Mouse (Mus musculus): ENCODE data around the gene Slc25a25.

DNA sequence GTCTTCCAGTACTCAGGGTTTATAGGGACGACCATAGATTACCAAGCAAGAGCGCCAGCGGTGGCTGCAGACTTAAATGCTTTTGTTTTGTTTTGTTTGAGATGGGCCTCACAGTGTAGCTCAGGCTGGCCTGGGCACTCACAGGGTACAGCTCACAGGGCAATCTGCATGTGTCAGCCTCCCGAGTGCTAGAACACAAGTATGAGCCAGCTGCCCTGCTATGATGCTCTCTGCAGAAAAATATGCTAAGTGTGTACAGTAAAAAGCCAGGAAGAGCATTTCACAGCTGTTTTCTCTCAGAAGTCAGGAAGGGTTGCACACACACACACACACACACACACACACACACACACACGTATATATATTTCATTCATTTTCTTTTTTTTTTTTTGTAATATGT lies 49.2 kb upstream of the Slc25a25 start:
- no peak for TF ChIP-seq ZC3H11A (IDR thresholded peaks at IDR 0.05; ENCODE audit: borderline replicate concordance, low read depth, low read length)
- TF ChIP-seq CHD2 (IDR thresholded peaks at IDR 0.05; ENCODE audit: low read depth, low read length) = no peak
- no peak for TF ChIP-seq HCFC1 (IDR thresholded peaks at IDR 0.05; ENCODE audit: borderline replicate concordance, insufficient read depth, low read length)
- TF ChIP-seq ZNF384 (IDR thresholded peaks at IDR 0.05; ENCODE audit: low read depth, low read length) = no peak

Measured in ES-E14 (cell line).